16 mouse cellular contexts compared by ENCODE assay signal in genomic region chr5:81279246-81279645, GRCm38 (mm10).
"Had no signal": no experiment of that assay in that cellular context is flagged by ENCODE, and none has a peak within 500 bp of the region (broad histone marks: within the 10 kb centered on the region; RNA-seq: fewer than 3 reads in every experiment).

No protein-coding gene starts in this region.

- DNase-seq: liver; liver, embryonic 13.5 days; right cerebral cortex, postnatal 14 days; thymus, adult 2 months; thymus, postnatal 25 days; thymus, postnatal 4 days had no signal

- H3K27ac ChIP-seq: liver, embryonic 13.5 days; liver, embryonic 15.5 days; macrophage; midbrain, embryonic 13.5 days; midbrain, embryonic 15.5 days; neural tube, embryonic 12.5 days; stomach, embryonic 15.5 days; stomach, postnatal 0 days had no signal

- H3K9ac ChIP-seq: liver, embryonic 13.5 days; liver, embryonic 15.5 days; midbrain, embryonic 13.5 days; midbrain, embryonic 15.5 days; neural tube, embryonic 12.5 days; stomach, embryonic 15.5 days had no signal

- ATAC-seq: midbrain, embryonic 13.5 days; midbrain, embryonic 15.5 days had no signal

- H3K9me3 ChIP-seq: liver, embryonic 13.5 days; liver, embryonic 15.5 days; megakaryocyte, embryonic 14.5 days; midbrain, embryonic 13.5 days; midbrain, embryonic 15.5 days; neural tube, embryonic 12.5 days; stomach, embryonic 15.5 days had no signal

- H3K4me3 ChIP-seq: liver, embryonic 13.5 days; liver, embryonic 15.5 days; megakaryocyte, embryonic 14.5 days; midbrain, embryonic 13.5 days; midbrain, embryonic 15.5 days; neural tube, embryonic 12.5 days; stomach, embryonic 15.5 days had no signal

- H3K4me2 ChIP-seq: liver, embryonic 11.5 days; liver, embryonic 13.5 days; liver, embryonic 15.5 days; midbrain, embryonic 11.5 days; midbrain, embryonic 13.5 days; midbrain, embryonic 15.5 days; neural tube, embryonic 12.5 days; stomach, embryonic 15.5 days had no signal

- H3K36me3 ChIP-seq: liver, embryonic 13.5 days; liver, embryonic 15.5 days; midbrain, embryonic 13.5 days; midbrain, embryonic 15.5 days; neural tube, embryonic 12.5 days; stomach, embryonic 15.5 days had no signal

- H3K27me3 ChIP-seq: liver, embryonic 13.5 days; liver, embryonic 15.5 days; megakaryocyte, embryonic 14.5 days; midbrain, embryonic 13.5 days; midbrain, embryonic 15.5 days; neural tube, embryonic 12.5 days; stomach, embryonic 15.5 days had no signal

- H3K4me1 ChIP-seq: liver, embryonic 13.5 days; liver, embryonic 15.5 days; megakaryocyte, embryonic 14.5 days; midbrain, embryonic 15.5 days; neural tube, embryonic 12.5 days; stomach, embryonic 15.5 days had no signal
